Mouse (Mus musculus): ENCODE results near the gene Zkscan16.

- TF ChIP-seq EP300 (optimal IDR thresholded peaks at IDR 0.05) (no peak), CTCF (IDR thresholded peaks at IDR 0.05; ENCODE audit: low read depth) (no peak)
Observed at GRCm38 (mm10) chr4:58989303-58989898, 46.0 kb downstream of the Zkscan16 start.
